Mouse (Mus musculus) hindbrain, postnatal 0 days (tissue): ENCODE data around the gene Ahcyl2. TPM values are rescaled to one million over a fixed set of nuclear protein-coding genes. Genes with fewer than 3 reads are reported as not detected.

Experiments
- ATAC-seq: fragments of 200-750 bp; cut with Nextera tagmentation; 2 replicates; pipeline ENCODE4 v1.8.0; 2017; ENCODE audit warnings: mild to moderate bottlenecking, moderate TSS enrichment, moderate library complexity
- DNase-seq: peaks from one replicate; pipeline ENCODE4 v3.0.0-alpha.2; 2015; ENCODE audit warnings: low spot score
- H3K27ac ChIP-seq: fragments of 300-500 bp; sonication (generic); 2 replicates; pipeline ENCODE4 v1.5.1; 2014; ENCODE audit warnings: mild to moderate bottlenecking
- H3K27me3 ChIP-seq: fragments of 300-500 bp; sonication (generic); 2 replicates; pipeline ENCODE4 v1.6.1; 2014; ENCODE audit warnings: low read length, mixed read lengths; ENCODE audit not compliant: insufficient read depth
- H3K36me3 ChIP-seq: fragments of 300-500 bp; sonication (generic); 2 replicates; pipeline ENCODE4 v1.6.1; 2014; ENCODE audit warnings: low read length, mixed read lengths; ENCODE audit not compliant: insufficient read depth
- H3K4me1 ChIP-seq: fragments of 300-500 bp; sonication (generic); 2 replicates; pipeline ENCODE4 v1.6.1; 2014; ENCODE audit warnings: antibody characterized with exemption, low read length, mixed read lengths; ENCODE audit not compliant: insufficient read depth
- H3K4me2 ChIP-seq: fragments of 300-500 bp; sonication (generic); 2 replicates; pipeline ENCODE4 v1.6.1; 2014; ENCODE audit warnings: low read depth, mild to moderate bottlenecking, low read length, moderate library complexity, mixed read lengths
- H3K4me3 ChIP-seq: fragments of 300-500 bp; sonication (generic); 2 replicates; pipeline ENCODE4 v1.5.1; 2014; ENCODE audit warnings: low read length
- H3K9ac ChIP-seq: fragments of 300-500 bp; sonication (generic); replicated peaks from 2 replicates; pipeline ENCODE4 v1.6.1; 2014; ENCODE audit warnings: mild to moderate bottlenecking, low read length, moderate library complexity, mixed read lengths
- H3K9me3 ChIP-seq: fragments of 300-500 bp; sonication (generic); 2 replicates; pipeline ENCODE4 v1.6.1; 2016; ENCODE audit warnings: low read length, mixed read lengths
- CTCF ChIP-seq: IDR thresholded peaks from 2 replicates; pipeline ENCODE4 v1.5.1; 2016; ENCODE audit warnings: antibody characterized with exemption, control low read depth, low read depth
- WGBS: fragments of 180-500 bp; shearing (Covaris S2); extraction: QIAGEN DNeasy Blood & Tissue Kit; methylation state at CpG from one replicate; pipeline ENCODE4 v1.1.7; 2014; 5-methylcytosine and 5-hydroxymethylcytosine counted together
- polyA plus RNA-seq: library from polyadenylated mRNA; unstranded; fragments of >200 nt; fragmentation: Nextera tagmentation; extraction: Ambion mirVana; gene quantifications from 2 replicates; pipeline ENCODE4 v1.2.1, GENCODE M21; 2015
- total RNA-seq: library from RNA; depleted of rRNA; stranded (reverse); fragments of >200 nt; gene quantifications from 2 replicates; pipeline ENCODE4 v1.2.3, GENCODE M21; 2014

The Ahcyl2 gene
- total and polyA plus RNA-seq, 2 experiments from 2014 or later, result 23.1 to 56.8 TPM

DNA sequence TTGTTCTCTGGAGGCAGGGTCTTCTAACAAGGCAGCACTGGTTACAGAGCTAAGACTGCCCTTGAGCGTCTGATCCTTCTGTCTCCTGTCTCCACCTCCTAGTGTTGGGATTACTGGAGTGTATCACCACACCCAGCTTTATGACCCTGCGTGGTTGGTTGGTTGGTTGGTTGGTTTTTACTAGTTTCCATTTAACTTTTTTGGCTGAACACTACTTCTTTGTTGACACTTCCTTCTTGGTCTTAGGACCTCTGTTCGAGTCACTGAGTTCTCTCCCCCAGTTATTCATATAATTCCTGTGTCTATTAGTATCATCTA is 9.4 kb downstream of the Ahcyl2 start:
- Histone ChIP-seq H3K4me2 (no peak overlapping the region), H3K9me3 (no peaks in the 10 kb centered on the region), H3K9ac (no peak overlapping the region), H3K4me1 (no peaks in the 10 kb centered on the region), H3K27ac (no peak overlapping the region), H3K36me3 (no peaks in the 10 kb centered on the region), H3K27me3 (no peaks in the 10 kb centered on the region), H3K4me3 (no peak overlapping the region)
- WGBS, result 78% methylated on average over 3 of the region's 3 CpGs
- DNase-seq, result no peak
- TF ChIP-seq CTCF, result no peak
- no peak for ATAC-seq

DNA sequence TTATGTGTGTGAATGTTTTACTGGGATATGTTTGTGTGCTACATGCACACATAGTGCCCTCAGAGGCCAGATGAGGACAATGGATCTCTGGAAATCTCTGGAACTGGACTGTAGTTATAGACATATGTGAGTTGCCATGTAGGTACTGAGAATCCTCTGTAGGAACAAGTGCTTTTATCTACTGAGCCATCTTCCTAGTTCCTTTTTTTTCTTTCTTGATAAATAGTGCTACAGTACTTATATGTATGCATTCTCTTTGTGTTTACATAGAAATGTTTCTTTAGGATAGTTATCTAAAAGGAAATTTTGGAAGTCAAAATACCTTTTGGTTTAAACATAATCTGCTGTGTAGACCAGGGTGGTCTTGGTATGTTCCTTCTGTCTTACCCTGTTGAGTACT is 12.3 kb downstream of the Ahcyl2 start:
- no peak overlapping the region for H3K4me3 ChIP-seq
- H3K9me3 ChIP-seq, result no peaks in the 10 kb centered on the region
- no peaks in the 10 kb centered on the region for H3K4me1 ChIP-seq
- no peak overlapping the region for H3K27ac ChIP-seq
- no peak for DNase-seq
- H3K36me3 ChIP-seq, result no peaks in the 10 kb centered on the region
- H3K27me3 ChIP-seq, result no peaks in the 10 kb centered on the region
- no peak for ATAC-seq
- no peak for TF ChIP-seq CTCF
- no peak overlapping the region for H3K9ac ChIP-seq
- H3K4me2 ChIP-seq, result no peak overlapping the region

DNA sequence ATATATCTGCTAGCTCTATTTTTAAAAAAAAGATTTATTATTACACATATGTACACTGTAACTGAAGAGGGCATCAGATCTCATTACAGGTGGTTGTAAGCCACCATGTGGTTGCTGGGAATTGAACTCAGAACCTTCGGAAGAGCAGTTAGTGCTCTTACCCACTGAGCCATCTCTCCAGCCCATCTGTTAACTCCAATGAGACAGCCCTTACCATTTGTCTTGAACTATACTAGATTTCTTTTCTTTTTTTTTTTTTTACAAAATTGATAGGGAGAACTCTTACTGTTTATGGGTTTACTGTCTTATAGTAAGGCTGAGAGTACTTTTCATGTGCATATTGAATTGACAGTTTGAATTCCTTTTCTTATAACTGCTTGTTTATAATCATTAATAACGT is 12.8 kb downstream of the Ahcyl2 start:
- no peaks in the 10 kb centered on the region for H3K36me3 ChIP-seq
- H3K4me2 ChIP-seq, result no peak overlapping the region
- H3K27ac ChIP-seq, result no peak overlapping the region
- H3K27me3 ChIP-seq, result no peaks in the 10 kb centered on the region
- ATAC-seq (no peak), DNase-seq (no peak)
- H3K4me3 ChIP-seq, result no peak overlapping the region
- no peaks in the 10 kb centered on the region for H3K4me1 ChIP-seq
- no peaks in the 10 kb centered on the region for H3K9me3 ChIP-seq
- WGBS, result 85% methylated on average over 2 of the region's 2 CpGs
- no peak for TF ChIP-seq CTCF
- H3K9ac ChIP-seq, result no peak overlapping the region

DNA sequence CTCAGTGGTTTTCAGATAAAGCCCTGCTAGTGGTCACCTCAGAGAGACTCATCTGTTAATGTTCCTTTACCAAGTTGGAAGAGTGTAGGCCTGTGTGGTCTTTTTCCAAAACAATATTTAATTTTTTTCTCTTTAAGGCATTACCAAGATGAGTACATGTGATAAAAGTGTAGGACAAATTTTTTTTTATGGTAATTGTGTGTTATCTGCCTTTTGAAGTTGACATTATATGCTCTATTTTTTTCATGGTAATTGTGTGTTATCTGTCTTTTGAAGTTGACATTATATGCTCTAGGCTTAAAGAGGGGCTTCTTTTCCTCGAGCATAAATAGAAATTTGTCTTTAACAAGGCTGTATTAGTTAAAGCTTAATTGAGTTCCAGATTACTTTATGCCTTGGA is 14.4 kb downstream of the Ahcyl2 start:
- Histone ChIP-seq H3K36me3 (no peaks in the 10 kb centered on the region), H3K27me3 (no peaks in the 10 kb centered on the region), H3K9me3 (no peaks in the 10 kb centered on the region), H3K4me2 (no peak overlapping the region), H3K4me1 (no peaks in the 10 kb centered on the region), H3K27ac (no peak overlapping the region), H3K4me3 (no peak overlapping the region), H3K9ac (no peak overlapping the region)
- WGBS, result 67% methylated on average over 1 of the region's 1 CpGs
- ATAC-seq (no peak), DNase-seq (no peak)
- TF ChIP-seq CTCF, result no peak

DNA sequence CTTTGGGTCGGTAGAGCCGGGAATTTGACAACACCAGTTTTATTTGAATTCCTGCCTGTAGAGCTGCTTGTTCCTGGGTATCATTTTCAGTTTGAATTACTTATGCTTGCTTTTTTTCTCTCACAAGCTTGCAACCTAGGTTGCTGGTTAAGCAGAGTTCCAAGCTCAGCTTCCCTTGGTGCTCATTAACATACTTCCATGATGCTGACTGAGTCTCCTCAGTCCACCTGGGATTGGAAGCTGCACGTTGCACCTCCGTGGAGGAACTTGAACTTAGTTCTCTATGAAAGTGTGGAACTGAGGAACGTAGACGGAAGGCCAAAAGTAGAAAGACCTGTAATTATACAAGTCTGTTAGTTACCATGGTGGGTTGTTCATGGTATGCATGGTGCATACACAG is 16.1 kb downstream of the Ahcyl2 start:
- WGBS, result 84% methylated on average over 6 of the region's 6 CpGs
- ATAC-seq (no peak), DNase-seq (no peak)
- H3K27me3 ChIP-seq, result no peaks in the 10 kb centered on the region
- no peak overlapping the region for H3K4me2 ChIP-seq
- H3K27ac ChIP-seq, result no peak overlapping the region
- TF ChIP-seq CTCF, result no peak
- H3K36me3 ChIP-seq, result no peaks in the 10 kb centered on the region
- no peak overlapping the region for H3K4me3 ChIP-seq
- no peak overlapping the region for H3K9ac ChIP-seq
- no peaks in the 10 kb centered on the region for H3K4me1 ChIP-seq
- H3K9me3 ChIP-seq, result no peaks in the 10 kb centered on the region

DNA sequence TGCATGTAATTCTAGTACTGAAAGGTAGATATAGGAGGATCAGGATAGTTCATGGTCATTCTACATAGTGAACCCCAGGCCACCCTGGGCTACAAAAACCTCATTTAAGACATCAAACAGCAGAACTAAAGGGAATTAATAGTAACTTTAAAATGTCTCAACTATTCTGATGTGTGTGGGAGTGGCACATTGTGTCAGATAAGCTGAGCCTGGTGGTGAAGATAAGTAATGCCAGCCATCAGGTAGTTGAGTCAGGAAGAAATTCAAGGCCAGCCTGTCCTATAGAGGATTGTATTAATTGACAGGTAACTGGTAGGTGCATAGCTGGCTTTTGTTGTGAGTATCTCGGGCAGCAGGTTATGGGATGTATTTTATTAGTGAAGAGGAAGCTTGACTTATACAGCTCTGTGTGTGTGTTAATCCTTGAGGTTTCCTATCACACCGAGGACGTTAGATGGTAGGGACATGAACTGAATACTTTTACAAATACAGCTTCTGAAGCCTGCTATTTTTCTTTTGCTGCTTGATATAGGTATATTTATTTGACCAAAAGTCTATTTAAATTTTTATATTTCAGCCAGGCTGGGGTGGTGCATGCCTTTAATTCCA is 16.7 kb downstream of the Ahcyl2 start:
- 92% methylated on average over 3 of the region's 3 CpGs for WGBS
- no peak for TF ChIP-seq CTCF

DNA sequence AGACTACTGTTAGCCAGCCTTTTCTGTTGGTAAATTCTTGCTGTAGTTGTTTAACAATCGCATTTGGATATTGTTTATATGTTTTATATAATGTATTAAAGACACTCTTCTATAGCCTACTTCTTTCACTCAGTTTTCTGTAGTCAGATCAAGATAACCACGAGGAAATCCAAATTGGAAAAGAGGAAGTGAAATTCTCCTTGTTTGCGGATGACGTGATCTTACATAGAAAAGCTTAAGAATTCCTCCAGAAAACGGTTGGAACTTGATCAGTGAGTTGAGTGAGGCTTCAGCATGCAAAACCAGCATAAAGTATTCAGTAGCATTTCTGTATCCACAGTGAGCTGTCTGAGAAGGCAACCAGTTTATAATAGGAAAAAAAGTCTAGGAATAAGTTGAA is 17.9 kb downstream of the Ahcyl2 start:
- no peak overlapping the region for H3K4me2 ChIP-seq
- H3K4me1 ChIP-seq, result no peaks in the 10 kb centered on the region
- 87% methylated on average over 5 of the region's 5 CpGs for WGBS
- TF ChIP-seq CTCF, result no peak
- H3K9ac ChIP-seq, result no peak overlapping the region
- H3K9me3 ChIP-seq, result no peaks in the 10 kb centered on the region
- H3K4me3 ChIP-seq, result no peak overlapping the region
- H3K27me3 ChIP-seq, result no peaks in the 10 kb centered on the region
- DNase-seq (no peak), ATAC-seq (no peak)
- no peak overlapping the region for H3K27ac ChIP-seq
- no peaks in the 10 kb centered on the region for H3K36me3 ChIP-seq

More for the DNA sequence above, 16.7 kb downstream of the Ahcyl2 start:
- no peak overlapping the region for H3K9ac ChIP-seq
- H3K27me3 ChIP-seq, result no peaks in the 10 kb centered on the region
- H3K9me3 ChIP-seq, result no peaks in the 10 kb centered on the region
- H3K4me2 ChIP-seq, result no peak overlapping the region
- no peak for ATAC-seq
- no peaks in the 10 kb centered on the region for H3K36me3 ChIP-seq
- H3K27ac ChIP-seq, result no peak overlapping the region
- DNase-seq, result no peak
- H3K4me3 ChIP-seq, result no peak overlapping the region
- no peaks in the 10 kb centered on the region for H3K4me1 ChIP-seq
